Mouse (Mus musculus) adrenal gland, adult 2 months (tissue): ENCODE data around the gene Mrnip. TPM values are rescaled to one million over a fixed set of nuclear protein-coding genes. Genes with fewer than 3 reads are reported as not detected.

Experiments
- DNase-seq: peaks from one replicate; pipeline ENCODE4 v3.0.0; 2021
- polyA plus RNA-seq: library from polyadenylated mRNA; depleted of rRNA; stranded (reverse); fragments of >200 nt; gene quantifications from 2 replicates; pipeline ENCODE4 v1.2.3, GENCODE M21; 2012
- total RNA-seq, 2 experiments: library from RNA; stranded (reverse); gene quantifications; 2 replicates each; pipeline ENCODE4 v1.2.3; 2021

Gene Mrnip
- total and polyA plus RNA-seq, 3 experiments, result 4.9 to 11.5 (median 8.7) TPM

GRCm38 (mm10) chr11:50203302-50203827 lies 29.1 kb downstream of the Mrnip start:
- DNase-seq, result peak; percentile 45

GRCm38 (mm10) chr11:50205434-50205833 lies 31.2 kb downstream of the Mrnip start:
- DNase-seq, result peak; percentile 42

- DNase-seq, result no peak
Observed at GRCm38 (mm10) chr11:50206037-50206436, 31.8 kb downstream of the Mrnip start.

DNA sequence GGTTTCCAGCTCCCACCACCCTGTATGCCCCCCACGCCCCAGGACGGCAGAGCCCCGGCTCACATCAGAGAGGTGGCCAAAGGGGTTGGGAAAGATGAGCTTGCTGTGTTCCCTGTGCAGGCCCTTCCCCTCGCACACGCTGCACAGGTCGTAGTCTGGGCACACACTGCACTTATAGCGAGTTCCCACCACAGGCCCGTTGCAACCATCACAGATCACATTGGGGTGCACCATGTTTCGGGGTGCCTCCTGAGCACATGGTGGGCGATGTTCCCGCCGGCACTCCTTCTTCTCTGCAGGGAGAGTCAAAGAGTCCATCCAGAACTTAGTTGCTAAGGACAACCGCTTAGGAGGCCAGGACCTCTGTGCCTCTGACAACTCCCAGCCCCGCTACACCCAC lies 33.1 kb downstream of the Mrnip start:
- no peak for DNase-seq

DNA sequence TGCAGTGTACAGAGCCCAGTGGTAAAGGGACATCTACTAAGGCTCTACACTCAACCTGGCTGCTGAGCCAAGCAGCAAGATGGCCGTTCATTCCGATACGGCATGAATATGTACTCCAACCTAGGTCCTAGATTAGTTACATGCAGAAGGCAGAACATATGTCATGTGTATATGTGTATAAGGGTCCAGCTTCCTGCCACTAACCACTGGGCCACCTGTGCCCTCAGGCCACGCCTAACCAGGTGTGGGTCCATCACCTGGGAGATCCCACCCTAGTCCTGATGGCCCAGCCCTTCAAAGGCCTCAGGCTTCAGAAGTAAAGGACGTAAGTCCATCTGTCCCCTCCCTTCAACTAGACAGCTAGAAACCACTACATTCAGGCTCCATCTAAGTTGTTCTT lies 33.8 kb downstream of the Mrnip start:
- no peak for DNase-seq

DNA sequence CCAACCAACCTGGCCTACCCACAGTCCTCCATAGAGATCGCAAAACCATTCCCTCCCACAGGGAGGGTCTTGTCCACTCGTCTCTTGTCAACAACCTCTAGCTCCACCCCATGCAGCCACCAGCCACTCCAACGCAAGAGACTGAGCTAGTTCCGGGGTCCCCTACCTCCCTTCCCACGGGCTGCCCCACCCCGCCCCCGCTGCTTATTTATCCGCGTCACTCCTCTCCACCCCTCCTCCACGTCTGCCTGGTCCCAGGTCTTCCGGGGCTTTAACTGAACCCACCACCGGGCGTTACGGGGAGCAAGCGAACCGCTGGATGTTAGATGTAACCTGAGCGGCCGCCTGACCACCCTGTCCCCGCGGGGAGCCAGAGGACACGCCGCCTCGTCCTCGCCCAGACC lies 35.9 kb downstream of the Mrnip start:
- peak; percentile 93 for DNase-seq

DNA sequence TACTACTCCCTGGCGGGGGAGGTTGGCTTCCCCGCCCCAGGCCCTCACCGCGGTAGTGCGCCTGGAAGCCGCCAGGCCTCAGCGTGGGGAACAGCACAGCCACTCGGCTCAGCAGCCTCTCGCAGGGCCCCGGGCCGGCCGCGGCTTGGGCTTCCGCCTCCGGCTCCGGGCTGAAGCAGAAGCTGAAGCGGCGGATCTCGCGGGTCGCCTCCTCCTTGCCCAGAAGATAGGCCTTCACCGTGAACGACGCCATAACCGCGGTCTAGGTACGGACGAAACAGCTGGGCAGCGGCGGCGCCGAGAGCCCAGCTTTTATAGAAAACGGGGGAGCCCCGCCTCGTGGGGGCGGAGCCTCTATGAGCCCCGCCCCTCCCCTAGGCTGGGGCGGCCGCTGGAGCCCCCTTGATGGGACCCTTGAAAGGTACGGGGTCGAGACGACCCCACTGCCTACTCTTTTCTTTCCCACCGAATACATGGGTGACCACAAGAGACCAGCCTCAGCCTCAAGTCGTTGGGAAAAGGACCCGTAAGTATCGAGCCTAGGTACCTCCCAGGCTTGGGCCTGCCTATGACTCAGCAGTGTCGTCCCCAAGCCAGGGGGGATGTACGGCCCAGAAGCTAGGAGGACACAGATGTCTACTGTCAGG lies 36.4 kb downstream of the Mrnip start, which contains the start of the genes Sqstm1 and Mgat4b:
TSS of gene Sqstm1 (minus strand) at position 323 of the 647 bp plus-strand sequence.
TSS of gene Mgat4b (plus strand) at position 386 of the 647 bp plus-strand sequence.
- DNase-seq, result peak; percentile 92

GRCm38 (mm10) chr11:50211322-50212059 lies 37.2 kb downstream of the Mrnip start:
- no peak for DNase-seq

DNA sequence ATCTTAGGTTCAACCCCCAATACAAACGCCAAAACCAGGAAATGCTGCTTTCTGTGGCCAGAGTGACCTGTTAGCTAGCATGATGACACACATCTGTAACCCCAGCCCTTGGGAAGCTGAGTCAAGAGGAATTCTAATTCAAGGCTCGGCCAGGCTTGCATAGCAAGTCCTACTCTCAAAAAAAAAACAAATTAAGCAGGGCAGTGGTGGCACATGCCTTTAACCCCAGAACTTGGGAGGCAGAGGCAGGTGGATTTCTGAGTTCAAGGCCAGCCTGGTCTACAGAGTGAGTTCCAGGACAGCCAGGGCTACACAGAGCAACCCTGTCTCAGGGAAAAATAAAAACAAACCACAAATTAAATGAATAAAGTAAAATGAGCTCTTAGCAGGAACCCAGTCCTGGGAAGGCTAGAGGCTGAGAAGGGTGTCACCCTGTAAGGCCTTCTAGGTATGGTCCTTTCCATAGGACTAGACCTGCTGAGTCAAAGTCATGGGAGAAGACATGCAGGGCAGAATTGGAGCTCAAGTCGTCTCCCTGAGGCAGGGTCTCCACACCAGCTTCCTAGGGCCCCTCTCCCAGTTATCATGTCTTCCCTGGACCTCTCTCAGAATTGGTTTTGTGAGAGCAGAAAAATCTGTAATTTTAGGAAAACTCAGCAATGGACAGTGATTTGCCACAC lies 38.0 kb downstream of the Mrnip start:
- DNase-seq, result peak; percentile 77

GRCm38 (mm10) chr11:50212848-50213758 lies 38.9 kb downstream of the Mrnip start:
- peak; percentile 96 for DNase-seq

- no peak for DNase-seq
Observed at GRCm38 (mm10) chr11:50214631-50215030, 40.4 kb downstream of the Mrnip start.

GRCm38 (mm10) chr11:50215633-50216032 lies 41.4 kb downstream of the Mrnip start:
- no peak for DNase-seq

DNA sequence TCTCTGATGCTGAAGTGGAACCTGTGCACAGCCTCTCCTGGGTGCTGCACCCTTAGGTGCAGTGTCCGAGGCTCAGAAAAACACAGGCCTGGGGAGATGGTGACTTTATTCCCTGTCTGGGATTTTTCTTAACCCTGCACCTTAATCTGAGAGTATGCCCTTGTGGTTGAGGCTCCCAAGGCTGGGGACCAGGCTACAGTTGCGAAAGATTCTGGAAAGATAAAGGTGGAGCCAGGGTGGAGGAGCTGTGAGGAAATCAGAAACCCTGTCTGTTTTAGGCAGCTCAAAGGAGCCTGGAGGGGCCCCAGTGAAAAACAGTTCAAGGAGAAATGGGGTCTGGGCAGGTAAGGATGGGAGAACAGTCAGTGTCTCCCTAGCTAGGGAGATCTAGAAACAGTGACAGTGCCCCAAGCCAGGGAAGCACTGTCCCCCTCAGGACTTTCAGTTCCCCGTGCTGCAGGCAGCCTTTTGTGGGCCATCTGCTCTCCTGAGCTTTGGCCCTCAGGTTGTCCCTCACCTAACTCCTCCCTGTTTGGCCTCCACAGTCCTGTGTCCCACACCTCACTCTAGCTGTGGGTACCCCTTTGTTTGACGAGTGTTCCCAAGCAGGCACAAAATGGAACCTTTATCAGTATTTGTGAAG lies 42.6 kb downstream of the Mrnip start:
- DNase-seq, result peak; percentile 79

DNA sequence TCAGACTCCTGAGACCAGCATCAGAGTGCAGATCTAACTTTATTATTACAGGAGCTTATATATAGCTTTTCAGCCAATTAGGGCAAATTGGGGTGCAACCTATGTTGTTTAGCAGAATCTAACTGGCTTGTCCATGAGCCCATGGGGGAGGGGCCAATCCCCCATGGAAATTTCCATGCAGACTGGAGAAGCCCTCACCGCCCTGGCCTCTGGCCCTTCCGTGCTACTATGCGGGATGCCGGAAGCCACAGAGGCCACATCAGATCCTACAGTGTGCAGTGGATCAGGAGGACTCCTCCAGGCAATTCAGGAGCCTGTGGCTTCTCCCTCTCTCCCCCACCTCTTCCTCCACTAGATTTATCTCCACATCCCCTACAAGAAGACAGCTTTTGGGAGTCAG lies 43.6 kb downstream of the Mrnip start:
- DNase-seq, result peak; percentile 70

DNA sequence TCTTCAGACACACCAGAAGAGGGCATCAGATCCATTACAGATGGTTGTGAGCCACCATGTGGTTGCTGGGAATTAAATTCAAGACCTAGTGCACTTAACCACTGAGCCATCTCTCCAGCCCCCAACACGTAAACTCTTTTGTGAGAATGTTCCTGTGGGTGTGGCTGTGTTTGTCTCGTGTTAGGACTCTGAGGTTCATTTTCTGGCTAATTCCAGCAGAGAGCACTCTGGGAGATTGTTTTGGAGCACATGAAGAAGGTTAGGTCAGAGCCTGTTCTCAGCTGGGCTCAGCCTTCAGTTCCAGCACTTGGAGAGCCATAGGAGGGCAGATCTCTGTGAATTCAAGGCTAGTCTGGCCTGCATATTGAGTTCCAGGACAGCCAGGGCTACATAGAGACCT lies 45.6 kb downstream of the Mrnip start:
- no peak for DNase-seq

DNA sequence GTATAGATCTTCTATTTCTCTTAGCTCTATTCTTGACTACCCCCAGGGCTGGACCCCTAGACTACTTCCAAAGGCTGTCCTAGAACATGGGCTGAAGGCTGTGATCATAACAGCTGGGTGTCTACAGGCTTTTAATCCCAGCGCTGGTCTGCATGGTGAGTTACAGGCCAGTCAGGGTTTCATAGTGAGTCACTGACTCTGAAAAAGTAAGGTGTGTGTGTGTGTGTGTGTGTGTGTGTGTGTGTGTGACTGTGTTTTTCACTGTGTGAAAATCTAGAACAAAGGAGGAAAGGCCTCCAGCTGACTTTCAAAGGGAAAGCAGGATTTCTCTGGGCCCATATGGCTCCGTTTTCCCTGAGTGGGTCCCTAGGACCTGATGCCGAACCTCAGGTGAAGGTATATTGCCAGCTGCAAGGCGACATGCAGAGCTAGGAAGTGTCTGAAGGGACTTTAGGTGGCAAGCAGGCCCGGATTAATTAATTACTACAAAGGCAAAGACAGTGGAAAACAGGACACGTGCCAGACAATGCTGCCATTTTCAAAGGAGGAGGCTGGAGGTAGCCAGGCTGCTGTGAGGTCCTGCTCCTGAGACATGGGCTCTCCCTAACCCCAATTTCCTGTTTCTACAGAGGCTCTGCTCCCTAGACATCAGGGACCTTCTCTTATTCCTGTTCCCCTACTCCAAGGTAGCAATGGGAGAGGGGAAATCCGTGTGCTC lies 48.5 kb downstream of the Mrnip start:
- DNase-seq, result no peak

DNA sequence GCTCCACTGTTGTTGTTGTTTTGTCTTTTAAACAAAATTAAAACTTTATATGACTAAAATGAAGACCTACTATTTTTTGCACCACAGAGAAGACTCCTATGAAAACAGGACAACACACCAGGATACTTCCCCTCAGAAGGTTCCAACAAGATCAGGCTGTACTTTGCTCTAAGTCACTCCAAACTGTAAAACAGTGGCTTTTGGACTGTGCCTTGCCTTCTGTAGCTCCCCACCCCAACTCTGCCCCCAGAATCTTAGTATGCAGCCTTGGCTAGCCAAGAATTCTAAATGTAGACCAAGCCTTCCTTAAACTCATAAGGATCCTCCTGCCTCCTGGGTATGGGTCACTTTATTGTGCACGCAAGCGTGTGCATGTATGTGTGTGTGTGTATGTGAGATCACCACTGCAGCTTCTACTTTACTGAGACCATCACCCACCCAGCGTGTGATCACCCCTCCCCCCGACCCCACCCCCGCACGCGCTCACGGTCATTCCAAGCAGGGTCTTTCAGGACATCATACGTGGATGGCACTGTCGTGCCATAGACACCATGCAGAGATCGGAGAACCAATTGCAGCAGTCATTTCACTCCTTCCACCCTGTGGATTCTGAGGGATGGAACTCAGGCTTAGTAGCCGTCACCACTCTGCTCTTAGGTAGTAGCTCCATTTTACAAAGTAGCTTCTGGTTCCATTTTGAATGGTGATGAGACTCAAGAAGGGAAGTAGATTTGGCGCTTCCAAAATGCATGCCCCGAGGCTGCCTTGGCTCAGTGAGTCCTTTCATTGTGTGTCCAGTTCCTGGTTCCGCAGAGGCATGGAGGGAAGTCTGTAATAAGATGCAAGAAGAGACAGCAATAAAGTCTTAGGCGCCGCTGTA lies 49.8 kb downstream of the Mrnip start:
- DNase-seq, result no peak

DNA sequence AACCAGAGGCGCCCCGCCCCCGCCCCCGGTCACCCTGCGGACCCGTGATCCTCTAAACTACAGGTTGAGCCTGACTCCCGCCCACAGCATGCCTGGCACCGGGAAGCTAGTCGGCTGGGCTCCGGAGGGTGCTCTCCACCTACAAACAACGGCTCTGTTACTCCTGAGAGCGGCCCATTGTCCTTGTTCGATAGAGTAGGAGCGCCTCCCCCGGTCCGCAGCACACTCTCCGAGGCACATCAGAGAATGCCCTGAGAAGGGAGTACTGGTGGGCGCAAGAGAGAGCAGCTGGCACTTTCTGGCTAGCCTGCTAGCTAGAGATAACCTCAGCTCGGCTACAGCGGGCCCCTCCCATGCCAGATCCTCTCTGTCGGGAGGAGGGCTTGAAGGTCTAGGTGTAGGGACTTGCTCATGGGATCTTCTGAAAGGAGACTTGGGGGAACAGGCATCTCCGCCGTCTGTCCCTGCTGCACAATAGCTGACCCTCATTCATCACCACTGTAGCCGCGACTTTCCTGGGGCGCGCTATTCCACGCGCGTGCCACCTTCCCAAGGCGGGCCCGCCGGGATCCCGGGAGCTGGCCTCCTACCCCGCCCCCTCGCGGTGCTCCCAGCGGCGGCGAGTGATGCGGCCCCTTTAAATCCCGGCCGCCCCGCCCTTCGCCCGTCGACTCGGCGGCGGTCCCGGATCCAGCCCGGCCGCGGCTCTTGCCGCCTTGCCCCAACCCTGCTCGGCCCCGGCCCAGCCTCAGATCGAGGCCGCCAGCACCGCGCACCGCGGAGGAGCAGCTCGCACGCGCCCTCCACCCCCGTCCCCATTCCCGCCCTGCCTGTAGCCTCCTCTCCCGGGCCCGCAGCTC lies 50.7 kb downstream of the Mrnip start:
- peak; percentile 96 for DNase-seq
